Mouse (Mus musculus) embryo, embryonic 11.5 days (tissue): ENCODE measurements around the gene Pgp.

Experiments
- DNase-seq: peaks from one replicate; pipeline ENCODE4 v3.0.0-alpha.2; 2012; ENCODE audit warnings: low read depth, low spot score

The Pgp gene

DNA sequence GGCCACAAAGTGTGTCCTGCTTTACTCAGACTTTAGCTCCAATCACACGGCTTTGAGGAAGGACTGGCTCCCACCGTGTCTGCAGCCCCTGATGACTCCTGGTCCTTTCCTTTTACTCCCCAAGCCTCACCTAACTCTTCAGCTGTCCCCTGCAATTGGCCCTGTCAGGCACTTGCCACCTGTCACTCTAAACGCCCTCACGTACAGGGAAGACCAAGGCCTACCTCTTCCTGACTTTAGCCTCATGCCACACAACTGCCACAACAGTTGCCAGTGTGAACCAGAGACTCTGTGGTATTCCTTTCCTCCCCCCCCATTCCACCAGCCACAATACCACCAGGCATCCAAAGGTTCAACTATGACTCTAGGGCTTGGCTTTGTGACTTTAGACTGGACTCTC, 50.3 kb downstream of the Pgp start:
- no peak for DNase-seq
